Mouse (Mus musculus): ENCODE measurements around the gene Golga7b.

The Golga7b gene

GRCm38 (mm10) chr19:42237602-42238340 is 9.6 kb upstream of the Golga7b start:
- no peak for TF ChIP-seq GATA4 (IDR thresholded peaks at IDR 0.05; ENCODE audit: insufficient replicate concordance, low read length)

DNA sequence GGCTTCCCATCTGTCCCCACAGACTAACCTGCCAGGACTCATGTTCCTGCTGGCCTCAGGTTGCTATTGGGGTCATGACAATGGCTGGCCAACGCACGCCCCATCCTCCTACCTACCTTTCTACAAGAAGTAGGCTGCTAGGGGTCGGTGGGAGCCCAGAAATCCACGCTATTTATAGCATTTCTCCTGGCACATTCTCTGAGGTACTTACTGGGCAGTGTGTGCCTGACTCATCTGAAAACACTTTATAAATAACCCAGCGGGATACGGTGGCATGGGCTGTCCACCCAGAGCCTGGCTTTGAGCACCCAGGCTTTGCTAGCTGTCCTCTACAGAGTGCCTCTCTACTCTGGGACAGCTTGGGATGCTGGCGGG is 9.0 kb upstream of the Golga7b start:
- TF ChIP-seq GATA4 (IDR thresholded peaks at IDR 0.05; ENCODE audit: insufficient replicate concordance, low read length), result no peak

DNA sequence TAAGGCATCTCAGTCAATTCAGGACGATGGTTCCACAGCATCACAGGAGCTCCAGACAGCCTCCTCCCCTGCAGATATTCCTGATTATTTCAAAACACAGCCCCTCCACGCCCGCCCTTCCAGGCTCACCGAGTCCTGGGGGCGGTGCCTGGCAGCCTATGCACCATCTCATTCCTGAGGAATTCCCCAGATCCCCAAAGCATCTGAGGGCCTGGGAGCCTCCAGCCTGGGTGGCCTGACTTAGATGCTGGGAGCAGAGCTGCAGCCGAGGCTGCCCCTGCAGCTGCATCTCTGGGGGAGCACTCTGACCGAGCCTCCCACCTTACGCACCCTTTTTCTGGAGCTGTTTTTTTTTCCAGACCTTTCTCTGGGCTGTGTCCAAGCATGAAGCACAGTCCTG is 6.5 kb upstream of the Golga7b start:
- TF ChIP-seq GATA4 (IDR thresholded peaks at IDR 0.05; ENCODE audit: insufficient replicate concordance, low read length), result no peak

DNA sequence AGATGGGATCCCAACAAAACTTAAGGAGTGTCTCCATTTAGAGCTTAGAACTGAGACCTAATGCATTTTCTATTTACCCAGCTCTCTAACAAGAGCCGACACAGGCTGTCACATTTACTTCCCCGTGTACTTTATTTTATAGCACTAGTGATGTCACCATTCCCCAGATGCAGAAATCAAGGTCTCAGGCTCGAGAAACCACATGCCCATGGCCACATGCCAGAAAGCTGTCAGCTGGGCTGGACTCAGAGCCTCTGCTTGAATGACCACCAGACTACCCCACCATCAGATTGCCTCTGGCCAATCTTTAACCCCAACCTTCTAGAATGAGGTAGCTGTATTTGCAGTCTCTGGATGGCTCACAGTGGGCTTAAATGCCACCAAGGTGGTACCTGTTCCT is 4.0 kb upstream of the Golga7b start:
- TF ChIP-seq GATA4 (IDR thresholded peaks at IDR 0.05; ENCODE audit: insufficient replicate concordance, low read length), result no peak

- no peak for TF ChIP-seq GATA4 (IDR thresholded peaks at IDR 0.05; ENCODE audit: insufficient replicate concordance, low read length)
These were observed 748 bp upstream of the Golga7b start for GRCm38 (mm10) chr19:42246626-42247025.

DNA sequence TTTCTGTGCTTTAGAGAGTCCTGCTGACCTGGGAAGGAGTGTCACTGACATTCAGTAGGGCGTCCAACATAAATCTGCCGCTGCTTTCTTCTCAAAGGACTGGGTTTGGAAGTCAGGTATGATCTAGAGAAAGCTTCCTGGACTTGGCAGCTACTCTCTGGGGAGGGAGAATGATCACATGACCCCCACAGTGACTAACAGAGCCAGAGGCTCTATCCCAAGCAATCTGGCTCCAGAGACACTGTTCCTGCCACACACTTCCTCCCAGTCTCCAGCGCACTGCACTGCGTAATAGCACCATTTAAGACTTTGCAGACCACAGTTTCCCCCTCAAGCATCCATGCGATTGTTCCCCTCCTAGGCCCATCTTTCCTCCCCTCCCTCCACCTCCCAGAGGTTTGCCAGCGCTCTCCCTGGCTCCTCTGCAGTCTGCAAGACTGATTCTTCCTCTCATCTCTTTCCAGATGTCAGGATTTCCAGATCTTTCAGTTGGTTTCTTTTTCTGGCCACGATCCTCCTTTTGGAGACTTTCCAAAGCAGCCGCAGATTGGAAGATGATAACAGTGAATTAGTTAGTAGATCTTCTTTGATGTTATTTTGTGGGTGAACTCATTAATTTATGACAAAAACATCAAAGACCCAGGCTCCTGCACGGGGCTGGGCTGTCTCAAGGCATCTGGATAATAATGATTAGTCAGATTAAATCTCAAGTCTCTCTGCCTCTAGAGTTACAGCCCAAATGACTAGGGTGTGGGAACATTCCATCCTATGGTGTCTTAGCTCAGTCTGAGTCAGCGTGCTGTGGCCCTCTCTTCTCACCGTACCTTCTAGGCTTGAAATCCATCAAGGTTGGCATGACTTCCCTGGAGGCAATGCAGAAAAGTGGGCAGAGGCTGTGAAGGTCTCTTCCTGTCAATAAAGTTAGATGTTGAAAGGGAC is 2.9 kb downstream of the Golga7b start:
- no peak for TF ChIP-seq GATA4 (IDR thresholded peaks at IDR 0.05; ENCODE audit: insufficient replicate concordance, low read length)

DNA sequence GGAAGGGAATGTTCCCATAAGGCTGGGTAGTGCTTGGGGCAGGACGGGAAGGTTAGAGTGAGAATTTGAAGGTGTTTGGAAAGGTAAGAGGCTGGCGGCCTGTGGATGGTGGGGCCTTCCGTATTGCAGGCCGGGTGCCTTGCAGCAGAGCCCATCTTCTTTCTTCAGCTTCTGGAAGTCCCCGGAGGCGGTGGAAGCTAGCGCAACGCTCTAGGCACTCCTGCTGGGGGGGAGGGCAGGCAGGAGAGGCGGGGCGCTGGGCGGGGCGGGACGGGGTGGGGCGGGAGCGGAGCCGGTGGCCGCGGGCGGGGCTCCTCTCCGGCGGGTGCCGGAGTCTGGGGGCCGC is 8.0 kb downstream of the Golga7b start:
- no peak for TF ChIP-seq GATA4 (IDR thresholded peaks at IDR 0.05; ENCODE audit: insufficient replicate concordance, low read length)

GRCm38 (mm10) chr19:42255784-42256610 is 8.6 kb downstream of the Golga7b start:
- TF ChIP-seq GATA4 (IDR thresholded peaks at IDR 0.05; ENCODE audit: insufficient replicate concordance, low read length), result no peak

DNA sequence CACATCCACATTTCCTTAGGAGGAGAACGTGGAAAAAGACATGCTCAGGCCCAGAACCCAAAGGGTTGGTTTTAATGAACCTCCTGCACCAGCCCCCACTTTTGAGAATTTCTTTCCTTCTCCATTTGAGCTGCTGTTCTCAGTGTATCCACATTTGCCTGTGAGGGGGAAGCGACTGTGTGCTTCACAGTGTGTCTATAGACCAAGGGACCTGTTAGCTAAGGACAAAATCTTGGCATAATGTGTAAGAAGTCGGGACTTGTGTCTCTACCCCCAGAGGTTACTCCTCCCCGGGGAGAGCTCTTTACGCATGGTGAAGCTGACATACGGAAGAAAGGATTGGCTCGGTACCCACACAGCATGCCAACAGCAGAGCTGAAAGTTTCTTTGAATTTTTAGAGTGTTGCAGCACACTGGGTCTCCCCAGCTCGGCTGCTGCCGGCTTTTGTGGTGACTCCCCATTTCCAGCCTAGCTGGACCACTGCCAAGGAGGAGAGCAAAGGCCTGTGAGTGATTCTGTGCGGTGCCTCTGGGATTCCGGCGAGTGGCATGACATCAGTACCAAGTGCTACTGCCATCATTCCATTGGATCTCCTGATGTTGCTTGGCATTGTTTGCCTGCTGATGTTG is 9.4 kb downstream of the Golga7b start:
- no peak for TF ChIP-seq GATA4 (IDR thresholded peaks at IDR 0.05; ENCODE audit: insufficient replicate concordance, low read length)

- TF ChIP-seq GATA4 (IDR thresholded peaks at IDR 0.05; ENCODE audit: insufficient replicate concordance, low read length), result no peak
These were observed 9.9 kb downstream of the Golga7b start for GRCm38 (mm10) chr19:42257241-42257635.

- no peak for TF ChIP-seq GATA4 (IDR thresholded peaks at IDR 0.05; ENCODE audit: insufficient replicate concordance, low read length)
These were observed 10.7 kb downstream of the Golga7b start for GRCm38 (mm10) chr19:42258031-42258430.

DNA sequence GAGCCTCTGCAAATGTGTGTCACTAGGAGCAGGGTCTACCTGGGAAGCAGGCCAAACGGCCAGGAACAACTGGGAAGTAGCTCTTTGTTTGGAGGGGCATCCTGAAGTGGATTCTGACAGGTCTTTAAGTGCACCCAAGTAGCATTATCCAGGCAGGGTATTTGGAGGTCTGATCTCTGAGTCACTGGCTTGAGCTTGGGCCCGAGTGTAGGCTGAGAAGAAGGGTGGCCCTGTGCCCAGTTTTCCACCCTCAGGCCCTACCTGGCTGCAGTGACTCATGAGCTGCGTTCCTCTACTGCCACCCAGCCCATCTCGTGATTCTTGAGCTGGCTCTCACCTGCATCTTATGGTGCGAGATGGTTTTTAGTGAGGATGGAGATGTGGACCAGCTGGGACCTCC is 11.2 kb downstream of the Golga7b start:
- TF ChIP-seq GATA4 (IDR thresholded peaks at IDR 0.05; ENCODE audit: insufficient replicate concordance, low read length), result no peak

- TF ChIP-seq GATA4 (IDR thresholded peaks at IDR 0.05; ENCODE audit: insufficient replicate concordance, low read length), result no peak
These were observed 13.1 kb downstream of the Golga7b start for GRCm38 (mm10) chr19:42260486-42260885.

- TF ChIP-seq GATA4 (IDR thresholded peaks at IDR 0.05; ENCODE audit: insufficient replicate concordance, low read length), result no peak
These were observed 16.1 kb downstream of the Golga7b start for GRCm38 (mm10) chr19:42263524-42263923.

- TF ChIP-seq GATA4 (IDR thresholded peaks at IDR 0.05; ENCODE audit: insufficient replicate concordance, low read length), result no peak
These were observed 21.0 kb downstream of the Golga7b start for GRCm38 (mm10) chr19:42268337-42268736.

Data from liver, adult (tissue).